Mouse (Mus musculus) c-Kit-positive CD71-negative TER-119-negative erythroid progenitor cells, embryonic 14.5 days (primary cell): ENCODE data around the gene Pygm.

Experiments
- DNase-seq: peaks from one replicate; pipeline ENCODE4 v3.0.0-alpha.2; 2013; ENCODE audit warnings: low read depth

Pygm gene

GRCm38 (mm10) chr19:6384128-6384527 lies at the start of gene Pygm:
Gene Pygm (plus strand): TSS chr19:6384399.
- DNase-seq: no peak

GRCm38 (mm10) chr19:6334673-6335457 lies 49.3 kb upstream of the Pygm start, which contains the start of gene Men1:
Gene Men1 (plus strand): TSS chr19:6334979.
- peak; percentile 94 for DNase-seq

- no peak for DNase-seq
Observed at GRCm38 (mm10) chr19:6335458-6335827, 48.8 kb upstream of the Pygm start.

- DNase-seq: no peak
Observed at GRCm38 (mm10) chr19:6336920-6337319, 47.3 kb upstream of the Pygm start.

- DNase-seq: no peak
Observed at GRCm38 (mm10) chr19:6338171-6338570, 46.0 kb upstream of the Pygm start.

GRCm38 (mm10) chr19:6338716-6339115 lies 45.5 kb upstream of the Pygm start:
- DNase-seq: no peak

- no peak for DNase-seq
Observed at GRCm38 (mm10) chr19:6339191-6339590, 45.0 kb upstream of the Pygm start.

- no peak for DNase-seq
Observed at GRCm38 (mm10) chr19:6339890-6340504, 44.2 kb upstream of the Pygm start.

- no peak for DNase-seq
Observed at GRCm38 (mm10) chr19:6340524-6341452, 43.4 kb upstream of the Pygm start, which contains the start of gene Map4k2. Gene Map4k2 (plus strand): TSS chr19:6341135.

GRCm38 (mm10) chr19:6341453-6342077 lies 42.6 kb upstream of the Pygm start:
- no peak for DNase-seq

GRCm38 (mm10) chr19:6342276-6342933 lies 41.8 kb upstream of the Pygm start:
- no peak for DNase-seq

GRCm38 (mm10) chr19:6343066-6343925 lies 40.9 kb upstream of the Pygm start:
- no peak for DNase-seq

- no peak for DNase-seq
Observed at GRCm38 (mm10) chr19:6343996-6344395, 40.2 kb upstream of the Pygm start.

- no peak for DNase-seq
Observed at GRCm38 (mm10) chr19:6346023-6346422, 38.2 kb upstream of the Pygm start.

- DNase-seq: no peak
Observed at GRCm38 (mm10) chr19:6346661-6347060, 37.5 kb upstream of the Pygm start.

- DNase-seq: no peak
Observed at GRCm38 (mm10) chr19:6347615-6348014, 36.6 kb upstream of the Pygm start.

GRCm38 (mm10) chr19:6348717-6349116 lies 35.5 kb upstream of the Pygm start:
- no peak for DNase-seq

GRCm38 (mm10) chr19:6349215-6349983 lies 34.8 kb upstream of the Pygm start:
- no peak for DNase-seq

GRCm38 (mm10) chr19:6351431-6352106 lies 32.6 kb upstream of the Pygm start:
- no peak for DNase-seq
